Mouse (Mus musculus) megakaryocyte, embryonic 14.5 days (primary cell): ENCODE results near the gene Nfatc2ip.

ENCODE experiments used
- FLI1 ChIP-seq: IDR thresholded peaks from 2 replicates; pipeline ENCODE4 v1.6.1; 2012; ENCODE audit warnings: low read length, inconsistent platforms, mixed read lengths
- GATA1 ChIP-seq: IDR thresholded peaks from 3 replicates; pipeline ENCODE4 v1.6.1; 2012; ENCODE audit warnings: mixed read lengths, low read length, inconsistent platforms, borderline replicate concordance

DNA sequence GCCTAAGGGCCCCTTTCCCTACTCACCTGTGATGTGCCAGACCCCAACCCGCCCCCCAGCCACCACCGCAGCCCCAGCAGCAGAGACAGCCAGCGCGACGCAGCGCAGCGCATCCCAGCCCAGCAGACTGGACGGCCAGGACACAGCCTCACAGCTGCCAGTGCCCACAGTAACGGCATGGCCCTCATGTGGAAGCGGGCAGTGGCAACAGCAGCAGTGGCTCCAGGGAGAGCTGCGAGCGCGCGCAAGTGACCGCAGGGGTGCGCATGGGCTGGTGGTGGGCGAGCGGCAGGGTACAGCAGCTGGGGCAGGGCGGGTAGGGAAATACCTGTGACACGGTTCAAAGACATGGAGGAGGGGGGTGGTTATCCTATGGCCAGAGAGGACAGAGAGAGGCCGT lies 49.7 kb upstream of the Nfatc2ip start:
- no peak for TF ChIP-seq FLI1
- TF ChIP-seq GATA1: no peak
